Mouse (Mus musculus) neural tube, embryonic 12.5 days (tissue): ENCODE measurements around the gene Slc16a14. TPM values are rescaled to one million over a fixed set of nuclear protein-coding genes. Genes with fewer than 3 reads are reported as not detected.

ENCODE experiments used
- ATAC-seq: fragments of 200-750 bp; cut with Nextera tagmentation; 2 replicates; pipeline ENCODE4 v1.8.0; 2017; ENCODE audit warnings: low read depth, mild to moderate bottlenecking, moderate TSS enrichment, moderate library complexity; ENCODE audit not compliant: low FRiP score
- H3K27ac ChIP-seq: fragments of 300-500 bp; sonication (generic); 2 replicates; pipeline ENCODE4 v1.5.1; 2016
- H3K27me3 ChIP-seq: fragments of 300-500 bp; sonication (generic); replicated peaks from 2 replicates; pipeline ENCODE4 v1.6.1; 2016; ENCODE audit warnings: mild to moderate bottlenecking
- H3K36me3 ChIP-seq: fragments of 300-500 bp; sonication (generic); 2 replicates; pipeline ENCODE4 v1.6.1; 2016; ENCODE audit warnings: mild to moderate bottlenecking
- H3K4me1 ChIP-seq: fragments of 300-500 bp; sonication (generic); 2 replicates; pipeline ENCODE4 v1.6.1; 2016
- H3K4me2 ChIP-seq: fragments of 300-500 bp; sonication (generic); replicated peaks from 2 replicates; pipeline ENCODE4 v1.6.1; 2016; ENCODE audit warnings: mild to moderate bottlenecking
- H3K4me3 ChIP-seq: fragments of 300-500 bp; sonication (generic); 2 replicates; pipeline ENCODE4 v1.5.1; 2016
- H3K9ac ChIP-seq: fragments of 300-500 bp; sonication (generic); 2 replicates; pipeline ENCODE4 v1.6.1; 2016; ENCODE audit warnings: mild to moderate bottlenecking
- H3K9me3 ChIP-seq: fragments of 300-500 bp; sonication (generic); 2 replicates; pipeline ENCODE4 v1.6.1; 2016; ENCODE audit warnings: mild to moderate bottlenecking
- WGBS: fragments of 180-500 bp; shearing (Covaris S2); methylation state at CpG from one replicate; pipeline ENCODE4 v1.1.7; 2016; 5-methylcytosine and 5-hydroxymethylcytosine counted together
- polyA plus RNA-seq: library from polyadenylated mRNA; unstranded; fragments of >200 nt; fragmentation: Nextera tagmentation; extraction: Ambion mirVana; gene quantifications from 2 replicates; pipeline ENCODE4 v1.2.1, GENCODE M21; 2016

Slc16a14 gene
- polyA plus RNA-seq, 1 experiment from 2014 or later: 5.6 TPM

DNA sequence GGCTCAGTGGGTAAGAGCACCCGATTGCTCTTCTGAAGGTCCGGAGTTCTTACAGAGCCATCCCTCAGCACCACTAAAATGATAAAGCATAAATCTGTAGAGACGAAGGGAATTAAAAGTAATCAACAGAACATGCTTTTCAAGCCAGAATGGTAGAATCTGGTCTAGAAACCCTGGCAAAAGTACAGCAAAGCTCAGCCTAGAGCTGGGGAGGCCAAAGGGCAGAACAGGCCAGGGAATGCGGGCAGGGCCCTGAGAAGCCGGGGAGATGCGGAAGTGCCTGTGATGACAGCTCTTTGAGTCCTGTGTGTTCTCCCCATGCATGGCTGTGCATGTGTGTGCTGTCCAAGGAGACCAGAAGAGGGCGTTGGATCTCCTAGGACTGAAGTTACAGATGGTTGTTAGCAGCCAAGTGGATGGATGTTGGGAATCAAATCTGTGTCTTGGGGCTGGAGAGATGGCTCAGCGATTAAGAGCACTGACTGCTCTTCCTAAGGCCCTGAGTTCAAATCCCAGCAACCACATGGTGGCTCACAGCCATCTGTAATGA is 55.3 kb downstream of the Slc16a14 start:
- H3K4me1 ChIP-seq: no peaks in the 10 kb centered on the region
- H3K4me3 ChIP-seq: no peak overlapping the region
- no peaks in the 10 kb centered on the region for H3K9me3 ChIP-seq
- no peak for ATAC-seq
- WGBS: 93% methylated on average over 8 of the region's 8 CpGs
- no peak overlapping the region for H3K27ac ChIP-seq
- H3K27me3 ChIP-seq: no peaks in the 10 kb centered on the region
- H3K4me2 ChIP-seq: no peak overlapping the region
- H3K9ac ChIP-seq: no peak overlapping the region
- H3K36me3 ChIP-seq: no peaks in the 10 kb centered on the region

DNA sequence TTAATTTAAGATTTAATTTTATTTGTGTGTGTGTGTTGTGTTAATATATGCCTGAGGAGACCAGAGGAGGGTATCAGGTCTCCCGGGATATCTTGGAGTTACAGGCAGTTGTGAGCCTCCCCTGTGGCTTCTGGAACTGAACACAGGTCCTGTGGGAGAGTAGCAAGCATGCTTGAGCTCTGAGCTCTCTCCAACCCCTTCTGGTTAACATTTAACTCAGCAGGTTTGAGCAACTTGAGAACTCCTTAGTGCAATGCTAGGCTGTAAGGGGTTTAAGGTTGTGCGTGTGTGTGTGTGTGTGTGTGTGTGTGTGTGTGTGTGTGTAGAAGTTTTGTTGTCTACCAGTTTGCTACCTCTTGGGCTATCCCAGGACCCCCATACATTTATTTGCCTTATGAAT is 57.3 kb downstream of the Slc16a14 start:
- Histone ChIP-seq H3K27ac (no peak overlapping the region), H3K27me3 (no peaks in the 10 kb centered on the region), H3K4me2 (no peak overlapping the region), H3K9me3 (no peaks in the 10 kb centered on the region), H3K9ac (no peak overlapping the region), H3K4me3 (no peak overlapping the region), H3K36me3 (no peaks in the 10 kb centered on the region), H3K4me1 (no peaks in the 10 kb centered on the region)
- 96% methylated on average over 2 of the region's 2 CpGs for WGBS
- ATAC-seq: no peak

DNA sequence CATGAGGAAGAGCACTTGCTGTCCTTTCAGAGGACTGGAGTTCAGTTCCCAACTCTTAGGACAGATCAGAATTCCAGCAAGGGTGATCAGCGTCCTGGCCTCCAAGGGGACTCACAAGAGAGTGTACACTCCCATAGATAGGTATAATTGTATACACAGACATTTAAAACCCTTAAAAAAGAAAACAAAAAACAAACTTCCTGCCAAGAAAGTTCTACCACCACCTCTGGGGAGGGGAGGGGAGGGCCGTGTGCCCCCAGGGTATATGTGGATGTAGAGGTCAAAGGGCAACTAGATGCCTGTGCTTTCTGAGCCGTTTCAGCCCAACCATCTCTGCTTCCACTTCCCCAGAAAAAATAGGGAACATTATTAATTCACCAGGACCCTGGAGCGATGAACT is 62.0 kb downstream of the Slc16a14 start:
- ATAC-seq: no peak
- 67% methylated on average over 4 of the region's 4 CpGs for WGBS
- no peak overlapping the region for H3K9ac ChIP-seq
- H3K36me3 ChIP-seq: no peaks in the 10 kb centered on the region
- no peaks in the 10 kb centered on the region for H3K4me1 ChIP-seq
- H3K27me3 ChIP-seq: no peaks in the 10 kb centered on the region
- no peaks in the 10 kb centered on the region for H3K9me3 ChIP-seq
- no peak overlapping the region for H3K27ac ChIP-seq
- no peak overlapping the region for H3K4me3 ChIP-seq
- H3K4me2 ChIP-seq: no peak overlapping the region

DNA sequence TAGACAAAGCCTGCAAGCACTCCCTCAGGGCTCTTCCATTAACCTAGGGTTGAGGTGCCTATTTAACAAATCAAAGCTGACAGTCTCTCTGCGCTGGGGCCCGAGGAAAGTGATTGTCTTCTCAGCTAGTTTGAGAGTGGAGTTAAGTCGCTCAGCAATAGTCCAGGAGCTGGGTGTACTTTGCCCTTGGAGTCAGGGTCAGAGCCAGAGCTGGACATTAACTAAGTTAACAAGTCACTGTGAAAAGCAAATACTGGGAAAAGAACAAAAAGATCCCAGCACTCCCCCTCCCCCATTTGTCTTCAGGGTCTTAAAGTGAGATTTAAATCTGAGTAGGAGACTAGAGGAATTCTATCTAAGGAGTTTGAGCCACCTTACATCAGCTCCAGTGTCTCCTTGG is 62.8 kb downstream of the Slc16a14 start:
- Histone ChIP-seq H3K36me3 (no peaks in the 10 kb centered on the region), H3K27me3 (no peaks in the 10 kb centered on the region), H3K9me3 (no peaks in the 10 kb centered on the region), H3K4me1 (no peaks in the 10 kb centered on the region), H3K4me3 (no peak overlapping the region), H3K9ac (no peak overlapping the region), H3K27ac (no peak overlapping the region), H3K4me2 (no peak overlapping the region)
- WGBS: 18% methylated on average over 3 of the region's 3 CpGs
- ATAC-seq: no peak

DNA sequence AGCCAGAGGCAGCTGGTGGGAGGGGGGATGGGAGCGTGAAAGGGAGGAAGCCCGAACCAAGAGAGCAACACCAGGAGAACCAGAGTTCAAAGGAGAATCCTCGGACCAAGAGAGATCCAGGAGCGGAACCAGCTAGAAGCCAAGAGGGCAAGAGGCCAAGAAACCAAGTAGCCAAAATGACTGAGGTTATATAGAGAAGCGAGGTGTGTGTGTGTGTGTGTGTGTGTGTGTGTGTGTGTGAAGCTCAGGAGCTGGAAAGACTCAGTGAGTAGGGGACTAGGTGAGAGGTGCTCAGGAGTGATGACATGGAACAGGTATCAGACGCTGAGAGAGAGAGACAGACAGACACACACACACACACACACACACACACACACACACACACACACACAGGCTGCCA is 63.8 kb downstream of the Slc16a14 start:
- Histone ChIP-seq H3K9me3 (no peaks in the 10 kb centered on the region), H3K27ac (no peak overlapping the region), H3K36me3 (no peaks in the 10 kb centered on the region), H3K4me1 (no peaks in the 10 kb centered on the region), H3K4me2 (no peak overlapping the region), H3K4me3 (no peak overlapping the region), H3K9ac (no peak overlapping the region), H3K27me3 (no peaks in the 10 kb centered on the region)
- 77% methylated on average over 5 of the region's 6 CpGs for WGBS
- ATAC-seq: no peak

DNA sequence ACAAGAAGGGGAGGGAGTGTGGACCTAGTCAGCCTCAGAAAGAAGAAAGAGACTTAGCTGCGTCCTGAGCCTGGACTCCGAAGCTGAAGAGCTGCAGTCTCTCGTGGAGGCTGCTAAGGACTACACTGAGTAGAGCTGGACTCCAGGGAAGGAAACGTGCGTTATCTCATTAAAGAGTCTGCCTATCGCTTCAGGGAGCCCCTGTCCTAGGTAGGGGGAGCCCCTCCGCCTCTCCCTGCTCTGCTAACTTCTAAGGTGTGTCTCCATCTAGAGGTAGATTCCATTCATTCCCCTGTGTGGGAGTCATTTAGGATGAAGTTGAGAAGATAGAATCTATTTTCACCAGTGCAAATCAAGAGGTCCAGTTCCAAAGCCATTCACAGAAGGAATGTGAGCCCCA is 65.4 kb downstream of the Slc16a14 start:
- WGBS: 64% methylated on average over 7 of the region's 7 CpGs
- H3K27ac ChIP-seq: no peak overlapping the region
- H3K9ac ChIP-seq: no peak overlapping the region
- no peak overlapping the region for H3K4me2 ChIP-seq
- H3K9me3 ChIP-seq: no peaks in the 10 kb centered on the region
- no peaks in the 10 kb centered on the region for H3K27me3 ChIP-seq
- H3K4me3 ChIP-seq: no peak overlapping the region
- H3K36me3 ChIP-seq: no peaks in the 10 kb centered on the region
- no peaks in the 10 kb centered on the region for H3K4me1 ChIP-seq
- ATAC-seq: no peak

DNA sequence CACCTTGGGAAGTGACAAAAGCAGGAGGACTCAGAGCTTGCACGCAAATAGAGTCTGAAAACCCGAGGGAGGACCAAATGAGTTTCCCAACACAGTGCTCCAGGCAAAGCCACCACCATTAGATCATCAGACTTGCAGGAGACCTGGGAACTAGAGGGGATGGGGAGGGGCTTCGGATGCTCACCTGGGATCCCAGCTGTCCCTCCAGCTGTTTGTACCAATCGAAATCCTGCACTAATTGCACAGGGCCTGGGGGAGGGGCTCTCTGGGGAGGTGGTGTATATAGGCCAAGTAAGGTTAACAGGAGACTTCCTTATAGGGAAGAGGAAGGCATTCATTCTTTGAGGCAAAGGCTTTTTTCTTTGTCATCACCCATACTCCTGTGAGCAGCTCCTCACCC is 66.1 kb downstream of the Slc16a14 start:
- H3K4me2 ChIP-seq: no peak overlapping the region
- no peaks in the 10 kb centered on the region for H3K36me3 ChIP-seq

DNA sequence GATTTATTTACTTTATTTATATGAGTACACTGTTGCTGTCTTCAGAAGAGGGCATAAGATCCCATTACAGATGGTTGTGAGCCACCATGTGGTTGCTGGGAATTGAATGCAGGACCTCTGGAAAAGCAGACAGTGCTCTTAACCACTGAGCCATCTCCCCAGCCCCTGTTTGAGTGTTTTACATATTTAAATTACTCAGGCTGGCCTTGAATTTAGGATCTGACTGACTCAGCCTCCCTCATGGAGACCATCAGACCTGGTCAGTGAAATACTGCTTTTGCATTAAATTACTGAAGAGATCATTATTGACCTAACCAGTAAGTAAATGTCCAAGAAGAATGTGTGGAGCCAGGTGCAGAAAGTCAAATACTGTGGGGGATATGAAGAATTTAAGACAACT is 66.6 kb downstream of the Slc16a14 start:
- H3K9me3 ChIP-seq: no peaks in the 10 kb centered on the region
- H3K36me3 ChIP-seq: no peaks in the 10 kb centered on the region
- no peaks in the 10 kb centered on the region for H3K4me1 ChIP-seq
- no peak overlapping the region for H3K4me2 ChIP-seq
- H3K27me3 ChIP-seq: no peaks in the 10 kb centered on the region
- H3K9ac ChIP-seq: no peak overlapping the region
- no peak overlapping the region for H3K27ac ChIP-seq
- no peak overlapping the region for H3K4me3 ChIP-seq
- no peak for ATAC-seq

More for the DNA sequence above, 66.1 kb downstream of the Slc16a14 start:
- no peaks in the 10 kb centered on the region for H3K27me3 ChIP-seq
- H3K9me3 ChIP-seq: no peaks in the 10 kb centered on the region
- no peak overlapping the region for H3K27ac ChIP-seq
- no peaks in the 10 kb centered on the region for H3K4me1 ChIP-seq
- H3K9ac ChIP-seq: no peak overlapping the region
- ATAC-seq: no peak
- 79% methylated on average over 4 of the region's 4 CpGs for WGBS
- no peak overlapping the region for H3K4me3 ChIP-seq

DNA sequence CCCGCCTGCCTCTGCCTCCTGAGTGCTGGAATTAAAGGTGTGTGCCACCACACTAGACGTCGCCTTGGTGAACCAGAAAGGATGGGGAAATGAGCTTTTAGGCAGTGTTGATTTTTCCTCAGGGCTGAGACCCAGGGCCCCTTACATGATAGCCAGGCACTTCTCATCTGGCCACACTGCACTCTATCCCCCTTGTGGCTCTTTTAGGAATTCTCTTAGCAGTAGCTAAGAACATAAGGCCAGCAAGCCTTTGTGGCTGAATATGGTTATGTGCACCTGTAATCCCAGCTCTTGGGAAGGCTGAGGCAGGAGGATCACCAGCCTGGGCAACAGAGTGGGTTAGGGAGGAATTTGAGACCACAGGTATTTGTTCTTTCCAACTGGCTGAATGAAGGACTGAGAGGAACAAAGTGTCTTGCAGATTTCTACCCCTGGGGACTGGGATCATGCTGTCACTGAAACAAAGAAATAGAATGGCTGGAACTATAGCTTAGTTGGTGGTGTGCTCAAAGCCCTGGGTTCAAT is 68.2 kb downstream of the Slc16a14 start:
- H3K4me1 ChIP-seq: no peaks in the 10 kb centered on the region
- WGBS: 96% methylated on average over 3 of the region's 3 CpGs

DNA sequence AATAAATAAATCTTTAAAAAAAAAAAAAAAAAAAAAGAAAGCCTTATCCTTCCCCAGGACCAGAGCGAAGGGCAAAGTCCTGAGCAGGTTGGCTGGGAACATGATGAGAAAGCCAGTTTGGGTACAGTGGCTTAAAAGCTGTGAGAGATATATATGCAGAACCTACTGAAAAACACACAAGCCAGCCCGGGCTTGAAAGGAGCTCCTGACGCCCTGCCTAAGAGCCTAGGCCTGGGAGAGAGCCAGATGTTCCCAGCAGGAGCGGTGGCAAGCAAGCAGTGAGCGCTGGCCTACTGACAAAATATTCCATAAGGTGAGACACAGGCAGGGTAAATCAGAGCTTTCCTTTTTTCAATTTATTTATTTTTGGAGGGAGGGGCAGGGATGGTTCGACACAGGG is 68.7 kb downstream of the Slc16a14 start:
- Histone ChIP-seq H3K9ac (no peak overlapping the region), H3K9me3 (no peaks in the 10 kb centered on the region), H3K36me3 (no peaks in the 10 kb centered on the region), H3K4me3 (no peak overlapping the region), H3K4me2 (no peak overlapping the region), H3K27ac (no peak overlapping the region), H3K27me3 (no peaks in the 10 kb centered on the region), H3K4me1 (no peaks in the 10 kb centered on the region)
- no peak for ATAC-seq
- 87% methylated on average over 6 of the region's 6 CpGs for WGBS

More for the DNA sequence above, 68.2 kb downstream of the Slc16a14 start:
- H3K36me3 ChIP-seq: no peaks in the 10 kb centered on the region
- no peak overlapping the region for H3K4me2 ChIP-seq
- no peak overlapping the region for H3K27ac ChIP-seq
- no peaks in the 10 kb centered on the region for H3K27me3 ChIP-seq
- no peak for ATAC-seq
- H3K9ac ChIP-seq: no peak overlapping the region
- H3K9me3 ChIP-seq: no peaks in the 10 kb centered on the region
- no peak overlapping the region for H3K4me3 ChIP-seq

DNA sequence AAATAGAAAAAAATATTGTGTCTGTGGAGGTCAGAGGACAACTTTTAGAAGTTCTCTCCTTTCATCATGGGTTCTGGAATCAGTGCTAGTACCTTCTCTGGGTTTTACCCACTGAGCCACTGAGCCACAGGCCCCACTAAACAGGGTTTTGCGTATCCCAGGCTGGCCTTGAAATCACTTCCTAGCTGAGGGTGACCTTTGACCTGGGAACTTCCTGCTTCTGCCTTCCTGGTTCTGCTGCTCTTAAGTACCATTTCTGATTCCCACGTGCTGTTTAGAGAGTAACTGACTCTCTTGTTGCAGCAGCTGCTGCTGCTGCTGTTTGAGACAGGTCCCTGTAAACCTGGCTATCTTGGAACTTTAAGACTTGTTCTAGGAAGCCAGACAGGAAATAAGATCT is 70.3 kb downstream of the Slc16a14 start:
- H3K27me3 ChIP-seq: no peaks in the 10 kb centered on the region
- no peak overlapping the region for H3K27ac ChIP-seq
- WGBS: 64% methylated on average over 2 of the region's 2 CpGs
- no peaks in the 10 kb centered on the region for H3K9me3 ChIP-seq
- no peak overlapping the region for H3K4me2 ChIP-seq
- ATAC-seq: no peak
- no peak overlapping the region for H3K4me3 ChIP-seq
- no peaks in the 10 kb centered on the region for H3K36me3 ChIP-seq
- H3K9ac ChIP-seq: no peak overlapping the region
- no peaks in the 10 kb centered on the region for H3K4me1 ChIP-seq

DNA sequence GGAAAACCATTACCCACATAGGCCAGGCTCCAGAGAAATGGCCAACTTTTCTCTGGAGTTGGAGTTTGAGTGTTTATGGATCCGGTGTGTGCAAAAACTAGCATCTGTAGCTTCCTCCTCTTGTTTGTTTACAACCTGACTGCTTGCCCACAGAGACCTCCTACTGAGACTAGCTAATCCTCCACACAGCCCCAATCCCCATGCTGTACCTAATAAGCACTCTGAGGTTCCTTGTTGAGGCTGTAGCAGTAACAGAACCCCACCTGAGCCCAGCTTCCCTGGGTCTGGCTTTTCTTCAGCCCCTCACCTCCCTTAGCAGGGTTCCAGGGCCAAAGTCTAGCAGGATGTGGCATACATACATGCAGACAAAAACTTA is 73.7 kb downstream of the Slc16a14 start:
- H3K9ac ChIP-seq: no peak overlapping the region
- no peak overlapping the region for H3K4me2 ChIP-seq
- H3K4me3 ChIP-seq: no peak overlapping the region
- no peaks in the 10 kb centered on the region for H3K36me3 ChIP-seq
- WGBS: 68% methylated on average over 1 of the region's 1 CpGs
- no peaks in the 10 kb centered on the region for H3K27me3 ChIP-seq
- H3K27ac ChIP-seq: no peak overlapping the region
- H3K9me3 ChIP-seq: no peaks in the 10 kb centered on the region
- ATAC-seq: no peak
- no peaks in the 10 kb centered on the region for H3K4me1 ChIP-seq

DNA sequence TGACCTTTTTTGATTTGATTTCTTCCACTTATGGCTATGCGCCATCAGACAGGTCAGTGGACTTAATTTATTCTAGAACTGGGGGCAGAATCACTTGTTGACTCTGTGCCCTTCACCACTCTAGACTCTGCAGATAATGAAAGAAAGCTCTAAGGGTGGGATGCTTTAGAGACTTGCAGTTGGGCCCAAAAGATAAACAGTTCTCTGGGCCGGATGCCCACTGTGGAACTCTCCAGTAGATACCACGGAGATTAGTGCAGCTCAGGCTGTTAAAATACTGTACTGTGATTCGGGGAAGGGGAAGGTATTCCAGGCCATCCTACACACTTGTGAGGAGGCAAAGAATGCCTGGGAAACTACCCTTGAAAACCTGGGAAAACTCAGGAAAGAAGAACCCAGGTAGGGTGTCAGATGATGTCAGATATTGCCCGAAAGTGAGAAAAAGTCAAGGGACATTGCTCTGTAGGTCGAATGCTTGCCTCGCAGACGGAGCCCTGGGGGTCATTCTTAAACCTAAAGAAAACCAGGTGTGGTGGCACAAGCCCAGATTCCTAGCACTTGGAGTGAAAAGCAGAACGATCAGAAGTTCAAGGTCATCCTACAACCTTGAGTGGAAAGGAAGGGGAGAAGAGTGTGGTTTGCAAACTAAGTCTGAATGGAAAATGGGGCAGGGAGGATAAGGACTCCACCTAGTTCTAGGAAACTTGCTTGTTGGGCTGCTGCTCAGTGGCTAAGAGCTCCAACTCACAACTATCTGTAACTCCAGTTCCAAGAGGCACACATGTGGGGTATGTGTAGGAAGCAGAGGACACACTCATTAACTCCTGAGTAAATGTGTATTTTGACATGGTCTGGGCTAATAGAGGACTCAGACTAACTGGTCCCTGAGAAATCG is 74.3 kb downstream of the Slc16a14 start:
- H3K27ac ChIP-seq: no peak overlapping the region
- no peak overlapping the region for H3K4me2 ChIP-seq
- 83% methylated on average over 10 of the region's 10 CpGs for WGBS
- no peaks in the 10 kb centered on the region for H3K4me1 ChIP-seq
- no peaks in the 10 kb centered on the region for H3K27me3 ChIP-seq
- no peak overlapping the region for H3K9ac ChIP-seq
- H3K9me3 ChIP-seq: no peaks in the 10 kb centered on the region
- ATAC-seq: no peak
- no peaks in the 10 kb centered on the region for H3K36me3 ChIP-seq
- H3K4me3 ChIP-seq: no peak overlapping the region
